Mouse (Mus musculus): ENCODE measurements around the gene Rab28. TPM values are rescaled to one million over a fixed set of nuclear protein-coding genes. Genes with fewer than 3 reads are reported as not detected.

Rab28 gene
- total RNA-seq (2021), result 10 to 100 TPM; 80.5 to 87.3 TPM
- long read RNA-seq, experiment 1, transcript Rab28-201 (7 exons, 1,635 nt), result major isoform, 80 of 110 reads
- long read RNA-seq, experiment 1, transcript Rab28-203 (8 exons, 1,697 nt), result minor isoform, 18 of 110 reads
- long read RNA-seq, experiment 1, partial matches to known transcripts, result 0 of 110 reads
- long read RNA-seq, experiment 1, other reads (novel, unspliced or antisense), result 11 of 110 reads
- long read RNA-seq, experiment 2, transcript Rab28-201 (7 exons, 1,635 nt), result major isoform, 128 of 178 reads
- long read RNA-seq, experiment 2, transcript Rab28-203 (8 exons, 1,697 nt), result minor isoform, 29 of 178 reads
- long read RNA-seq, experiment 2, partial matches to known transcripts, result 5 of 178 reads
- long read RNA-seq, experiment 2, other reads (novel, unspliced or antisense), result 16 of 178 reads

DNA sequence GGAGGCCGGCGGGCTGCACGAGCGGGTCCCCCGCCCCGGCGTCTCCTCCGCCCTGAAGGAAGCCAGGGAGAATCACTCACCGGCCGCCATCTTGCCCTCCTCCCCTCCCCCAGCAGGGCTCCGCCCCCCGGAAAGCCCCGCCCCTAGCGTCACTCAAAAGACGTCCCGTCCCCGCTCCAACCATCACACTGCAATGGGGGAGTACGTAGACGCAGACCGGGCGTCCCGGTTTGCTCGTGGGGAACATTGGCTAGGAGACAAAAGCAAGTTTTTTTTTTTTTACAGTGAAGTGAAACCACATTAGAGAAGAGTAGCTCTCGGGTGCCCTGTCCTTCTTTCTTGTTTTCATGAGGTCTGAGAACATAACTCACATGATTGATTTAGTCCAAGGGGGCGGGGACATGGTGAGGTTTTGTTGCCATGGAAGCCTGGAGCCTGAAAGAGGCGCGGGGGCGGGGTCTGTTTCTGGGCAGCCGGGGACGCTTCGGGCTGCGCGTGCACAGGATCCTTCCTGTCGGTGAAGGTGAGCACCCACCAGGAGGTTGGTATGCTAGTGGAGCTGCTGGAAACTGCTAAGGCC is at the start of gene Rab28:
Rab28 (minus strand) TSS at position 107 of the 580 bp plus-strand sequence.
- TF ChIP-seq CTCF (conservative IDR thresholded peaks at IDR 0.05), result no peak
- peak; percentile 94 to 96 for DNase-seq (ENCODE audit: low spot score in 2 of 2)
- peak within 1 kb of the TSS; percentile 99 for H3K27ac ChIP-seq
- H3K4me3 ChIP-seq, result peak within 1 kb of the TSS; percentile 99

DNA sequence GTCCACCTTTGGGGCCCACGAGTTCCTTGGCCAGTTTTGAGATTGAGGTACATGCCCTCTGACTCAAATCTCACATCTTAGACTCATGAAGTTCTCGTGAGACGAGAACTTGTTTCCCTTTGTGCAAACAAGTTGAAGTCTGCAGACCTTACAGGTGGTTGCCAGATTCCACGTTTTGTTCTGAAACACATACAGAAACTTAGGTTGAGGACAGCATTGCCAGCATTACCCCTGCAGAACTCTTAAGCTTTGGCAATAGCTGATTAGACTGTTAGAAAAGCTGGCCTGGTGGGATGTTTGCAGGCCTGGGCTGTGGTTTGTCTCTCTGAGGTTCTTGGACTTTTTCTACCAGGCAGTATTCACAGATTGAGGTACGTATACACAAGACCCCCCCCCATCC is 49.4 kb upstream of the Rab28 start:
- Histone ChIP-seq H3K27ac (no peak overlapping the region), H3K4me3 (no peak overlapping the region)
- DNase-seq (ENCODE audit: low spot score in 2 of 2), result no peak
- TF ChIP-seq CTCF (conservative IDR thresholded peaks at IDR 0.05), result no peak

DNA sequence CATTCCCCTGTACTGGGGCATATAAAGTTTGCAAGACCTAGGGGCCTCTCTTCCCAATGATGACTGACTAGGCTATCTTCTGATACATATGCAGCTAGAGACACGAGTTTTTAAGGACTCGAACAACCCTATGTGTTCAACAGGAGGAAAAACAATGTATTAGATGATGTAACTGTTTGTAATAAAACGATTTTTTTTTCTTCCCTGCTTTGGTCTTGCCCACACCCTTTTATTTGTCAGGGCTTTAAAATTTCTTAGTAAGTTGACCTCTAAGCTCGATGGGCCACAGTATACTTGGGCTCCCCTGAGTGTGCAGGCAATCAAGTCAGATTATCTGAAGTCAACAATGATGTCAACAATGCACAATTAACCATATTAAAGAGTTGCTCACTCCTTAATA is 48.4 kb upstream of the Rab28 start:
- no peak overlapping the region for H3K4me3 ChIP-seq
- DNase-seq (ENCODE audit: low spot score in 2 of 2), result no peak
- no peak overlapping the region for H3K27ac ChIP-seq
- TF ChIP-seq CTCF (conservative IDR thresholded peaks at IDR 0.05), result no peak

DNA sequence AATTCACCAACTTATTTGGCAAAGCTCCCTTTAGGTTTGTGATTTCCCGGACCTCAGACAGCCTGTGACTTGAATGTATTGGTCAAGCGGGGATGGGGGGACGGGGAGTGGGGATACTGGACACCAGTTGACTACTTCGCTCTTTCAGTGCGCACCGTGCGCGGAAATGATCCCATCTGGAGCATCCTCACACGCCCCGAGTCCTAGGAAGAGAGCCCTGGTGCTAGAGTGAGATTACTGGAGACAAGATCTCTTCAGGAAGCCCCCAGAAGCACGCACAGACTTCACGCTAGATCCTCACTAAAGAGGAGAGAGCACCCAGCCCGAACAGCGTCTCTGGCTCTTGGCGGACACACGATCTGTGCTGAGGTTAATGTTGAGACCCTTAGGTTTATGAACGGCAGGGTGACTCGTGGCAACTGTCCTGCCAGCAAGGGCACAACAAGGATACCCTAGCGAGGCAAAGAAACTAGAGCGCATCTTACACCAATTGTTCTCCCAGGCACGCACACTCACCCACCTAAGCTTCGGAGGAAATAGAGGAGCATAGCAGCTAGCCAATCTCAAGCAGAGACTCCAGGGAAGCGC is 47.5 kb upstream of the Rab28 start:
- Histone ChIP-seq H3K4me3 (no peak overlapping the region), H3K27ac (no peak overlapping the region)
- no peak for TF ChIP-seq CTCF (conservative IDR thresholded peaks at IDR 0.05)
- no peak for DNase-seq (ENCODE audit: low spot score in 2 of 2)

DNA sequence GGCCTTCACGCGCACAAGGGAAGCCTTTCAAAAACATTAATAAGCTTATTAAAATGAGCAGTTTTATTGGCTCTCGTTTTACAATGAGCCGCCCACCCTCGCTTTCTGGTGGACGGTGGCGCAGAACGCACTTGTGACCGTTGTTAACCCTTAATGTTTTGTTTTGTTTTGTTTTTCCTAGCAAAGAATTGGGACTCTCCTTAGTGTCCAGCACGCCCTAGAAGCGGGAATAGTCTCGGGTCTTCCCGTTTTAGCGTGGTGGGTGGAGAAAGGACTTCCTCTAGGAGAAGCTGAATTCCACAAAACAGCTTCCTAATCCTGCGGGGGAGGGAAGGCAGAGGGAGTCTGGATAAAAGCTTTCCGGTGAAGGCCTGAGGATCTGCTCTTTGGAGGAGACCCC is 46.9 kb upstream of the Rab28 start:
- DNase-seq (ENCODE audit: low spot score in 2 of 2), result no peak
- Histone ChIP-seq H3K4me3 (no peak overlapping the region), H3K27ac (no peak overlapping the region)
- TF ChIP-seq CTCF (conservative IDR thresholded peaks at IDR 0.05), result no peak

DNA sequence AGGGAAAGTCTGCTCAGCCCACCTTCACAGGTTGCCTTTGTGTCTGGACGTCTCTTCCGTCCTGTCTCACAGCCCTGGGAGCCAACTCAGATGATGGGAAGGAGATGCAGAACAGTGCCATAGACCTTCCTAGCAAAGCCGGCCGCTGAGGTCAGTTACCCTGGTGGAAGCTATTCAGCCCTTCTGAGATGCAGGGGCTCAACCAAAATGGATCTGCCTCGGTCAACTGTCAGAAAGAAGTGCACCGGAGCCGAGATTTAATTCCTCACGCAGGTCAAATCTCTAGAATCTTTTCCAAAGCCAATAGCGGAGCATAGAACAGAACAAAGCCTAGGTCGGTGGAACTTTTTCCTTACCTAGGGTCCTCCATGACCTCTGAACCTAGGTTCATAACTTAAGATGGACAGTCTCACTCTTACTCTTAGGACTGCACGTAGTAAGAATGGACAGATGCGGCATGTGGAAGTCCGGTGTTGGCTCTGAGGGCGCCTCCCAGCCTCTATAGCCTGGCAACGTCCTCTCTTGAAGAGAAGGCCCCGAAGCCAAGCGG is 46.3 kb upstream of the Rab28 start:
- TF ChIP-seq CTCF (conservative IDR thresholded peaks at IDR 0.05), result no peak

DNA sequence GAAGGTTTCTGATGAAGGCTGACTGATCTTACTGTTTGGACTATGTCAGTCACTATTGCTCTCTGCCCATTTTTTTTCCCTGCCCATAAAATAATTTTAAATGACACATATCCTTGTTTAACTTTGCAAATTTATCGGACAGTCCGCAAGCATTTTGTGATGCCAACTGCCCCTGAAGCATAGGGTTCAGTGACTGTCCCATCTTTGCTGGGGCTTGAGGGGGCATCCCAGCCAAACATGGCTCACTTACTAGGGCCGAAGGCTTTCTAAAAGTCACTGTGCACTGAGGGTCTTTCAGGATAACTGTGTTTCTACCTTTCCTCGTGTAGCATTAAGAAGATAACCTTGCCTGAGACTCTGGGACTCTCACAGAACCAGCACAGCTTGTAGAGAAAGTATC is 44.8 kb upstream of the Rab28 start:
- TF ChIP-seq CTCF (conservative IDR thresholded peaks at IDR 0.05), result no peak
- Histone ChIP-seq H3K27ac (no peak overlapping the region), H3K4me3 (no peak overlapping the region)
- DNase-seq (ENCODE audit: low spot score in 2 of 2), result no peak

More for the DNA sequence above, 46.3 kb upstream of the Rab28 start:
- Histone ChIP-seq H3K4me3 (no peak overlapping the region), H3K27ac (no peak overlapping the region)
- DNase-seq (ENCODE audit: low spot score in 2 of 2), result no peak

DNA sequence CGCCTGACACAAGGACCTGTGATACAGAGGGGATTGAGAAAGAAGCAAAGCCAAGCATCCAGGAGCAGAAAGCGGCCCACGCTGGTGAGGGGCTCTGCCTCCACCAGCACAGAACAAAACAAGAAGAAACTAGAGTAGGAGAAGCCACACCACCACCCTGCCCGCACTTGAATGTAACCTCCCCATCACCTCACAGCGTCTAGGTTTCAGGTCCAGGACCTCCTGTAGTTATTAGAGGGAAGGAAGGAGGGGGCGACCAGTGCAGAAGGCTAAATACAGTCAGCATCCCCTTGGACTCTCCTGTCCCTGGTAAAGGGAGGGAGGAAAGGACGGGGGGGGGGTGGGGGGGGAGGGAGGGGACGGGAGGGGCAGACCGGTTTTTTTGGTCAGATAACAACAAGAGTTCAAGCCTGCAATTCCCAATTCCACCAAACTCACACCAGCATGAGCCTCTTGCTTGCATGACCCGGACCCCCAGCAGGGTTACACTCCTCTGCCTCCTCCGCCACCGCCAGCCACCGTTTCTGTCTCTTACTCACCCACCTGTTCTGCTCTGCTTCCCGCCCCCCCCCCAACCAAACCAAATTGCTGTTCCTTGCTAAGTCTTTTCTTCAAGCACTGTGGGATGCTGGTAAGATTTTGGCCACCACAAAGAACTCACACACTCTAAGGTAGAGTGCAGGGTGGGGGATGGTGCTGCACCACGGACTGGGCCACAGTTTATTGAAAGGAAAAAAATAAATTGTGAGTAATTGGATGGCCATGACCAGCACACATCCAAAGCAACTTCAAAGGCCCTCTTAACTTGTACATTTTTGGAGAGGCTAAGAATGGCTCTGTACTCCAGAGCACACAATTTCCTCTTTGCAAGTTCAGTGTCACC is 37.2 kb upstream of the Rab28 start:
- H3K4me3 ChIP-seq, result no peak overlapping the region
- no peak for TF ChIP-seq CTCF (conservative IDR thresholded peaks at IDR 0.05)

DNA sequence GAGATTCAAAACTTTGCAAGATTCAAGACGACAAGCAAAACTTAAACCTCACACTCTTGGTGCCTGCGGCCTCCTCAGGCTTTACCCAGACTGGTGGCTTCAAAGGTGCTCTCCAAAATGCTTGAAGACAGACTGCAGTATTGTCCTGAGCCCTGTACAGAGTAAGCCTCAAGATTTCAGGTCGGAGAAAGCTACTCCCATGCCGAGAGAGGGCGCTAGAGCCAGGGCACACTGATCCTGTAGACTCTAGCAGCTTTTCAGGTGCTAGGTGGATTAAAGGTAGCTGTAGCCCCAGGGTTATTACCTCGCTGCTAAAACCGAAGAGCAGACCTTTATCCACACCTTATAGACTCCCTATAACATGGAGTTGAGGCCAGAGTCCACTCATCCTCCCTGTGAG is 36.3 kb upstream of the Rab28 start:
- peak; percentile 36 for TF ChIP-seq CTCF (conservative IDR thresholded peaks at IDR 0.05)
- no peak overlapping the region for H3K4me3 ChIP-seq
- no peak overlapping the region for H3K27ac ChIP-seq
- DNase-seq (ENCODE audit: low spot score in 2 of 2), result no peak

More for the DNA sequence above, 37.2 kb upstream of the Rab28 start:
- no peak for DNase-seq (ENCODE audit: low spot score in 2 of 2)
- H3K27ac ChIP-seq, result no peak overlapping the region

DNA sequence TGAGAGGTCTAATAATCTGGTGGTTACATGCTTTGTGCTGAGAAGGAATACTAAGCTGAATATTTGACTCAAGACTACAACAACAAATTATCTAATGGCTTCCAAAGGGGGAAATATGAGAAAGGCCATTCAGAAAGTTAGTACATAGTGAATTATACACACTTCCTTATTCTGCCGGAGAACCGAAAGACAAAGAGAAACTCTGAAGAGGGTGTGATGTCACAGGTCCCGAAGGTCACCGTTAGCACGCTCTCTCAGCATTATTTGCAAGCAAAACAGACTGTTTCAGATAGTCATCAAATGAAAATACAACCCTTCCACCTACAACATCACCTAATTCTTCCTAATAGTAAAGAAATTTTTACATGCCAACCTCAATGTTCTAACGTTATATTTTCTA is 30.9 kb upstream of the Rab28 start:
- Histone ChIP-seq H3K27ac (no peak overlapping the region), H3K4me3 (no peak overlapping the region)
- DNase-seq (ENCODE audit: low spot score in 2 of 2), result no peak
- no peak for TF ChIP-seq CTCF (conservative IDR thresholded peaks at IDR 0.05)

DNA sequence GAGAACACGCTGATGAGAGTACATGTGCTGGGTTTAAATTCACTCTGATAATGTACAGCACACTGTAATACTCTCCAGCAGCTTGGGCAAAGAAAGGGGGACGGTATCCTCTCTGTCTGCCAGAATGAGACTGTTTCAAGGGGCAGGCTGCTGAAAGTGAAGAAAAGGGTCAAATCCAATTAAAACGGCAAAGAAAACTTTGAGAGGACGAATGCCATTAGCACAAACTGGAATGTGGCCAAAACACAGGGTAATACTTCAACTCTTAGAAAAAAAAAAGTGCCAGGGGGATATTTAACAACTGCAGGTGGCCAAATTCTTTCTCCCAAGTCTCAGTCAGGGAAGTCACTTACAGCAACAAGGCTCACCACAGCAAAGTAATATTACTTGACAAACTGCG is 29.1 kb upstream of the Rab28 start:
- H3K4me3 ChIP-seq, result no peak overlapping the region
- no peak overlapping the region for H3K27ac ChIP-seq
- no peak for TF ChIP-seq CTCF (conservative IDR thresholded peaks at IDR 0.05)
- no peak for DNase-seq (ENCODE audit: low spot score in 2 of 2)

DNA sequence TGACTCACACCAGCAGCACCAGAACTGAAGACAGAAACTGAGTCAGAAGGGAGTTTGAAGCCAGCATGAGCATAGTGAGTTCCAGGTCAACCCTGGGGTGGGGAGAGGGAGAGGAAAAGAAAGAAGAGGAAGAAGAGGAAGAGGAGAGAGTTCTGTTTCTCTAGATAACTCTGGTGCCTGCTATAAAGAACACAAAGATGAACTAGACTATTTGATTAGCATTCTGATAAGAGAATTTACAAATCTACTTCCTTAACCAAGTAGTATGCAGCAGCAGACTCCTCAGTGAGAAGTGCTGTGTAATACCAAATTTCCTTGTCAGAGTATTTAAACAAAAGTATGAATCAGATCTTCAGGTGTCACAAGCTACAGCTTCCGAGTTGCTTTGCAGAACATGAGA is 19.1 kb upstream of the Rab28 start:
- H3K4me3 ChIP-seq, result no peak overlapping the region
- no peak for DNase-seq (ENCODE audit: low spot score in 2 of 2)
- no peak for TF ChIP-seq CTCF (conservative IDR thresholded peaks at IDR 0.05)
- no peak overlapping the region for H3K27ac ChIP-seq

Measured in layer of hippocampus, adult 2 months (tissue).